Mouse (Mus musculus) gastrocnemius, postnatal 25 days (tissue): Measurements from ENCODE around the gene Ebi3. TPM values are rescaled to one million over a fixed set of nuclear protein-coding genes. Genes with fewer than 3 reads are reported as not detected.
A peak's percentile ranks its signal among the peaks of the same experiment; 100 is the strongest.

Source experiments
- DNase-seq: peaks from one replicate; pipeline ENCODE4 v3.0.0; 2022
- total RNA-seq, 2 experiments: library from RNA; stranded (reverse); gene quantifications; 1 replicate in 1 of 2; 2 replicates in 1 of 2; pipeline ENCODE4 v1.2.3; 2021

Gene Ebi3
- total RNA-seq, 2 experiments from 2014 or later, result 0.31 TPM; not detected in 1

- peak; percentile 46 for DNase-seq
Observed at GRCm38 (mm10) chr17:56005415-56006061, 53.1 kb downstream of the Ebi3 start, which contains the start of the genes Stap2 and Mpnd. TSS of gene Stap2 (minus strand) at chr17:56005584. TSS of gene Mpnd (plus strand) at chr17:56005711.

Other genes with a start within 250 kb of the Ebi3 start
- 1 to 10 TPM; 1.3 to 2.4 TPM for gene Pot1b, start 240.0 kb upstream of the Ebi3 start, total RNA-seq
- gene Adgre4, start 202.7 kb upstream of the Ebi3 start, total RNA-seq, result under 1 TPM in 1 of 2 experiments, not detected in 1; 0.19 TPM
- 1 to 10 TPM; 2.7 to 3.2 TPM for gene Zfp119a, start 73.7 kb upstream of the Ebi3 start, total RNA-seq
- 1 to 10 TPM; 2.6 to 3.4 TPM for gene Zfp959, start 60.5 kb upstream of the Ebi3 start, total RNA-seq
- gene Zfp119b, start 3.1 kb upstream of the Ebi3 start, total RNA-seq, result 1 to 10 TPM; 3.0 to 3.1 TPM
- 1 to 10 TPM; 7.8 TPM for gene Yju2, start 6.5 kb downstream of the Ebi3 start, total RNA-seq
- gene Shd, start 17.8 kb downstream of the Ebi3 start, total RNA-seq, result under 1 TPM in 1 of 2 experiments, not detected in 1; 0.28 TPM
- gene Fsd1, start 33.9 kb downstream of the Ebi3 start, total RNA-seq, result not detected
- 1 to 10 TPM; 2.6 to 4.9 TPM for gene Stap2, start 52.9 kb downstream of the Ebi3 start, total RNA-seq
- 10 to 100 TPM; 43.3 to 44.4 TPM for gene Mpnd, start 53.1 kb downstream of the Ebi3 start, total RNA-seq
- 10 to 100 TPM; 10.8 to 12.4 TPM for gene Sh3gl1, start 84.0 kb downstream of the Ebi3 start, total RNA-seq
- gene Chaf1a, start 87.8 kb downstream of the Ebi3 start, total RNA-seq, result 1 to 10 TPM in 1 of 2 experiments, under 1 TPM in 1; 0.79 to 1.3 TPM
- 10 to 100 TPM; 42.7 to 46.1 TPM for gene Ubxn6, start 122.4 kb downstream of the Ebi3 start, total RNA-seq
- 10 to 100 TPM; 21.5 to 24.2 TPM for gene Hdgfl2, start 127.0 kb downstream of the Ebi3 start, total RNA-seq
- 100 to 1,000 TPM; 177 to 234 TPM for gene Plin4, start 157.2 kb downstream of the Ebi3 start, total RNA-seq
- gene Plin5, start 165.0 kb downstream of the Ebi3 start, total RNA-seq, result 10 to 100 TPM; 27.7 to 29.0 TPM
- gene Lrg1, start 169.4 kb downstream of the Ebi3 start, total RNA-seq, result 10 to 100 TPM; 13.4 to 24.9 TPM
- 1 to 10 TPM; 1.9 to 4.2 TPM for gene Sema6b, start 187.7 kb downstream of the Ebi3 start, total RNA-seq
- gene Tnfaip8l1, start 209.8 kb downstream of the Ebi3 start, total RNA-seq, result under 1 TPM; 0.64 to 0.78 TPM
- gene Mydgf, start 231.3 kb downstream of the Ebi3 start, total RNA-seq, result 10 to 100 TPM; 20.3 to 21.7 TPM